Mouse (Mus musculus): ENCODE data around the gene Gda. TPM values are rescaled to one million over a fixed set of nuclear protein-coding genes. Genes with fewer than 3 reads are reported as not detected.

Gene Gda
- polyA plus RNA-seq, 1 experiment from 2014 or later, result 2.0 TPM

DNA sequence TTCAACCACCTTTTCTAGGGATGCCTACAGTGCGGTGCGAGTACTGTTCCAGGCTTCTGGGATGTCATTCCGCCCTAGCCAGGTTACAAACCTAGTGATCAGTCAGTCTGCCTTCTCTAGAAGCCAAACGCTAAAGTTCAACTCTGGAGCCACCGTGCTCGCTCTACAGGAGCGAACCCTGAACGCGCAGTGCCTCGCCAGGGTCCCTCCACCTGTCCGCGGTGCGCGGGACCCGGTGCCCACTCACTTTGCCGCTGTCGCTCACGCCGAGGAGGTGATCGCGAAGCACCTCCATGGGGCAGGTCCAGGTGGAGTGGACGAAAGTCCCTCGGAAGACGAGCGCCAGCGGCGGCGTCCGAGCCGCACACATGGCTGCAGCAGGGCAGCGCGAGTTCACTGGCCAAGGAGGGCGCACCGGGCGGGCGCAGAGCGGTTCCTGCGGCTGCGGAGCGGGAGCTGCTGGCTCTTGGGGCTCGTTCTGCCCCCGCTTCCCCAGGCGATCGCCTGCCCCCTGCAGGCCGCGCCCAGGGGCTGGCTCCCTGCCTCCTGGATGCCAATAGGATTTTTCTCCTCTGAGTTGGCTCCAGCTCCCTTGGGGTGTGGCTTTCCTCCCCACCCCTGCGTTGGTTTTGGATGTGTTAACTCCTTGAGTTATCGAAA lies 994 bp downstream of the Gda start:
- Histone ChIP-seq H3K36me3 (ENCODE audit: insufficient read depth, low read length) (no peaks in the 10 kb centered on the region), H3K9me3 (ENCODE audit: low read length) (no peaks in the 10 kb centered on the region), H3K27me3 (replicated peaks; ENCODE audit: insufficient read depth, low read length) (no peaks in the 10 kb centered on the region), H3K4me2 (replicated peaks; ENCODE audit: low read depth, low read length) (peak overlapping the region; percentile 59), H3K9ac (replicated peaks; ENCODE audit: low read depth) (no peak overlapping the region), H3K27ac (ENCODE audit: low read length) (no peak overlapping the region), H3K4me3 (ENCODE audit: low read depth, low read length) (peak overlapping the region; percentile 31), H3K4me1 (ENCODE audit: insufficient read depth, low read depth, low read length) (no peaks in the 10 kb centered on the region)
- DNase-seq (ENCODE audit: low spot score) (peak; percentile 79), ATAC-seq (peak; percentile 82)
- TF ChIP-seq CTCF (IDR thresholded peaks at IDR 0.05) (peak; percentile 65), EP300 (IDR thresholded peaks at IDR 0.05) (no peak)
- WGBS, result 5% methylated on average over 48 of the region's 48 CpGs

DNA sequence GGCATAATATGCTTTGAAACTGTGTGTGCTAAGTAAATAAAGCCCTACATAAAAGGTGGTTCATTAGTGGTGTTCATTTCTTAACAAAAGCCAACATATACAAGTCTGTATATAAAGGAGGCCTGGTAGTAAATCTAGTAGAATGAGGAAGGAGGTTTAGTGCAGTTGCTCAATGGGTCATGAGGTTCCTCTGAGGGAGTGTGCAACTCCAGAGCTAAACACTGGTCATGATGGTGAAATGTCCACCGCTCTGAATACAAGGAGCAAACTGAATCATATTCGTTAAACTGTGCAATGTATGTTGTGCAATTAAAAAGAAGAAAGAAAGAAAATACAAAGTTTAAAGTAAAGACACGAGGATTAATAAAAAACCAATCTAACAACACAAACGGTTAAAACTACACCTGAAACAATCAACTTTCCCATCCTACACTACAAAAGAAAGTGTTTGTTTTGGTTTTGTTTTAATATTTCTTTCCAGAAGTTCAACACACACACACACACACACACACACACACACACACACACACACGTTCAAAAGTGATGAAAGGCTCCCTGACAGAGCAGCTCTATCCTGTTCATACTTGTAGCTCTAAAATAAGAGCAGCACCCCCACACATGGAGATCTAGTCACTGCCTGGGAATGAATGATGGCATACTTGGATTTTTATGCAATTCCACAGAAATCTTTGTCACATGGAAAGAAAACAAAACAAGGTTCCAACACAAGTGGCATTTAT lies 11.9 kb downstream of the Gda start:
- H3K4me1 ChIP-seq (ENCODE audit: insufficient read depth, low read depth, low read length), result no peaks in the 10 kb centered on the region
- ATAC-seq (peak; percentile 47), DNase-seq (ENCODE audit: low spot score) (peak; percentile 63)
- H3K27me3 ChIP-seq (replicated peaks; ENCODE audit: insufficient read depth, low read length), result no peaks in the 10 kb centered on the region
- no peaks in the 10 kb centered on the region for H3K9me3 ChIP-seq (ENCODE audit: low read length)
- WGBS, result 52% methylated on average over 5 of the region's 5 CpGs
- no peak overlapping the region for H3K4me2 ChIP-seq (replicated peaks; ENCODE audit: low read depth, low read length)
- no peaks in the 10 kb centered on the region for H3K36me3 ChIP-seq (ENCODE audit: insufficient read depth, low read length)
- H3K27ac ChIP-seq (ENCODE audit: low read length), result no peak overlapping the region
- TF ChIP-seq EP300 (IDR thresholded peaks at IDR 0.05), result no peak; the same call in 1 of the 2 replicates
- TF ChIP-seq CTCF (IDR thresholded peaks at IDR 0.05), result no peak
- H3K4me3 ChIP-seq (ENCODE audit: low read depth, low read length), result no peak overlapping the region
- no peak overlapping the region for H3K9ac ChIP-seq (replicated peaks; ENCODE audit: low read depth)

DNA sequence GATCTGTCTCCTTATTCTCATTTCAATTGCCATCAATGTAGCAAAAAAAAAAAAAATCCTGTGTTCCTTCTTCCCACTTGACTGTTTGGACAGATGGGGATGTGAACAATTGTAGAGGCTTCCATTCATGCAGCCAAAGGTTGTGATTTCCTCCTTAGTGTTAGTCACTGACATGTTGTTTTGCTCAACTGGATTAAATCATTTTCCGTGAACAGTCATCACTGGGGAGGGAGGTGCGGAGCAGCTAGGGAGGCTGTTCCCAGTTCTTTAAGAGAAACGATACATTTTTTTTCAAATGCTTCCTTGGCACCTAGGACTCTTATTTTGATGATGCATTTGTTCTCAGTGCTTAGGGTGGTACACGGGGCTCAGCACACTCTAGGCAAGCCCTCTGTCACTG lies 15.8 kb downstream of the Gda start:
- Histone ChIP-seq H3K9me3 (ENCODE audit: low read length) (no peaks in the 10 kb centered on the region), H3K36me3 (ENCODE audit: insufficient read depth, low read length) (no peaks in the 10 kb centered on the region), H3K27me3 (replicated peaks; ENCODE audit: insufficient read depth, low read length) (no peaks in the 10 kb centered on the region), H3K4me2 (replicated peaks; ENCODE audit: low read depth, low read length) (no peak overlapping the region), H3K4me1 (ENCODE audit: insufficient read depth, low read depth, low read length) (no peaks in the 10 kb centered on the region), H3K27ac (ENCODE audit: low read length) (no peak overlapping the region), H3K9ac (replicated peaks; ENCODE audit: low read depth) (no peak overlapping the region), H3K4me3 (ENCODE audit: low read depth, low read length) (no peak overlapping the region)
- 71% methylated on average over 4 of the region's 4 CpGs for WGBS
- DNase-seq (ENCODE audit: low spot score), result no peak
- no peak for TF ChIP-seq CTCF (IDR thresholded peaks at IDR 0.05)
- peak; percentile 60 for TF ChIP-seq EP300 (IDR thresholded peaks at IDR 0.05)
- ATAC-seq, result no peak; the same call in 1 of the 2 replicates

- no peak for DNase-seq (ENCODE audit: low spot score)
- Histone ChIP-seq H3K4me2 (replicated peaks; ENCODE audit: low read depth, low read length) (no peak overlapping the region), H3K36me3 (ENCODE audit: insufficient read depth, low read length) (no peaks in the 10 kb centered on the region), H3K27ac (ENCODE audit: low read length) (no peak overlapping the region), H3K27me3 (replicated peaks; ENCODE audit: insufficient read depth, low read length) (no peaks in the 10 kb centered on the region), H3K4me3 (ENCODE audit: low read depth, low read length) (no peak overlapping the region), H3K9me3 (ENCODE audit: low read length) (no peaks in the 10 kb centered on the region), H3K4me1 (ENCODE audit: insufficient read depth, low read depth, low read length) (no peaks in the 10 kb centered on the region), H3K9ac (replicated peaks; ENCODE audit: low read depth) (no peak overlapping the region)
- 72% methylated on average over 3 of the region's 3 CpGs for whole genome bisulfite sequencing
- TF ChIP-seq CTCF (IDR thresholded peaks at IDR 0.05), result no peak
- ATAC-seq, result no peak
Measured at GRCm38 (mm10) chr19:21441787-21442186, 31.5 kb downstream of the Gda start.

DNA sequence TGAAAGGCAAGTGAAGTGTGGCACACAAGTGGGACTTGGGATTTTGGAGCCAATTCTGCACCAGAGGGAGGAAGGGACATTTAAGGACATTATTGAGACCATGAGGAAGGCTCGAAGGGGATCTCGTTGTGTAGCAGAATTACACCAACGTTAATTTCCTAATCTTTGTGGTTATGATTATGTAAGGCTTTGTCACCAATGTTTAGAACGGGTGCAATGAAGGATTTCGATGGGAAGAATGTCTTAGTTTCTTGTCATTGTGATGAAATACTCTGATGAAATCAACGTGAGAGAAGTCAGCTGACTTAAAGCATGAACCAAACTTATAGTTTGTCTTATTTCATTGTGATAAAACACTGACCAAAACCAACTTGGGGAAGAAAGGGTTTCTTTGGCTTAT lies 32.4 kb downstream of the Gda start:
- 65% methylated on average over 6 of the region's 6 CpGs for WGBS
- Histone ChIP-seq H3K27ac (ENCODE audit: low read length) (no peak overlapping the region), H3K4me2 (replicated peaks; ENCODE audit: low read depth, low read length) (no peak overlapping the region), H3K4me1 (ENCODE audit: insufficient read depth, low read depth, low read length) (no peaks in the 10 kb centered on the region), H3K9ac (replicated peaks; ENCODE audit: low read depth) (no peak overlapping the region), H3K36me3 (ENCODE audit: insufficient read depth, low read length) (no peaks in the 10 kb centered on the region), H3K4me3 (ENCODE audit: low read depth, low read length) (no peak overlapping the region), H3K9me3 (ENCODE audit: low read length) (no peaks in the 10 kb centered on the region), H3K27me3 (replicated peaks; ENCODE audit: insufficient read depth, low read length) (no peaks in the 10 kb centered on the region)
- DNase-seq (ENCODE audit: low spot score) (peak; percentile 52), ATAC-seq (no peak)
- TF ChIP-seq CTCF (IDR thresholded peaks at IDR 0.05), result no peak
- TF ChIP-seq EP300 (IDR thresholded peaks at IDR 0.05), result peak; percentile 62

DNA sequence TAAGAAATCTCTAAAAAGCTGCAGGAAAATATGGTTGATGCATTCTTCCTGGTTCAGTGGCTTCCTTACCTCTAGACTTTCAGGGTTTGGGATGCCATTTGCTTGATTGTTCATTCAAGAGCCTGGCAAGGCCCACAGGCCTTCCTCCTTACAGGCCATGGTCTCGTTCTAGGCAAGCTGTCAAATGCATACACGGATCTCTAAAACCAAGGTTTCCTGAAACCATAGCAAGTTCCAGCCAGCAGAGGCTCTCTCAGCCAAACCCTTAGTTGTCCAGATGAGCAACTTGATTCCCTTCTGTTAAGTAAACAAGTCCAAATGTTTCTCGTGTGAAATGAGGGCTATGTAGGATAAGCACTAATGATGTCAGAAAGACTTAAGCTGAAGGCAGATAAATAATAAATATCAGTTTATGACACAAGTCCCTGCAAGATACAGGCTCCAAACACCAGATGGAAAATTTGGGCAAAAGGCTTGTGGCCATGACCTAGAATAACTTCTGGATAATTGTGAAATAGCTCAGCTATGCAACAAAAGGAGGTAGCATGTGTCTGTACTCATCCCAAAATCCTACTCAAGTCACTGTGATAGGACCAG lies 34.0 kb downstream of the Gda start:
- Histone ChIP-seq H3K4me2 (replicated peaks; ENCODE audit: low read depth, low read length) (no peak overlapping the region), H3K4me1 (ENCODE audit: insufficient read depth, low read depth, low read length) (no peaks in the 10 kb centered on the region), H3K9me3 (ENCODE audit: low read length) (no peaks in the 10 kb centered on the region), H3K27me3 (replicated peaks; ENCODE audit: insufficient read depth, low read length) (no peaks in the 10 kb centered on the region), H3K27ac (ENCODE audit: low read length) (no peak overlapping the region), H3K4me3 (ENCODE audit: low read depth, low read length) (no peak overlapping the region), H3K9ac (replicated peaks; ENCODE audit: low read depth) (no peak overlapping the region), H3K36me3 (ENCODE audit: insufficient read depth, low read length) (no peaks in the 10 kb centered on the region)
- ATAC-seq, result no peak
- DNase-seq (ENCODE audit: low spot score), result peak; percentile 35
- TF ChIP-seq CTCF (IDR thresholded peaks at IDR 0.05) (no peak), EP300 (IDR thresholded peaks at IDR 0.05) (no peak)
- WGBS, result 24% methylated on average over 3 of the region's 3 CpGs

All from lung, postnatal 0 days (tissue).